16 mouse cellular contexts compared by ENCODE assay signal in genomic region chr17:15841425-15841824, GRCm38 (mm10).
"Had no signal": no experiment of that assay in that cellular context is flagged by ENCODE, and none has a peak within 500 bp of the region (broad histone marks: within the 10 kb centered on the region; RNA-seq: fewer than 3 reads in every experiment).

No protein-coding gene starts in this region.

- H3K4me2 ChIP-seq: liver, embryonic 15.5 days; lung, embryonic 15.5 days; midbrain, embryonic 12.5 days; neural tube, embryonic 13.5 days; neural tube, embryonic 15.5 days; stomach, embryonic 15.5 days had no signal

- H3K27me3 ChIP-seq: liver, embryonic 15.5 days; lung, embryonic 15.5 days; megakaryocyte, embryonic 14.5 days; midbrain, embryonic 12.5 days; neural tube, embryonic 13.5 days; neural tube, embryonic 15.5 days; stomach, embryonic 15.5 days had no signal

- DNase-seq: liver, postnatal 0 days; lung, adult 2 months; lung, postnatal 14 days; lung, postnatal 36 days; midbrain, embryonic 14.5 days; right cerebral cortex, postnatal 14 days; thymus, adult 2 months; thymus, postnatal 25 days; thymus, postnatal 4 days had no signal

- H3K4me3 ChIP-seq: liver, embryonic 15.5 days; lung, embryonic 15.5 days; megakaryocyte, embryonic 14.5 days; midbrain, embryonic 12.5 days; neural tube, embryonic 13.5 days; neural tube, embryonic 15.5 days; stomach, embryonic 15.5 days had no signal

- H3K36me3 ChIP-seq: liver, embryonic 15.5 days; lung, embryonic 15.5 days; midbrain, embryonic 12.5 days; neural tube, embryonic 13.5 days; neural tube, embryonic 15.5 days; stomach, embryonic 15.5 days had no signal
